Mouse (Mus musculus) frontal cortex, postnatal 36 days (tissue): ENCODE measurements around the gene Lman1l.

Experiments
- DNase-seq, 2 experiments: peaks; one replicate each; pipeline ENCODE4 v3.0.0; 2022; ENCODE audit warnings: low spot score in 2 of 2

Lman1l gene

GRCm38 (mm10) chr9:57620674-57621073 lies at the start of gene Lman1l:
TSS of gene Lman1l (minus strand) at chr9:57620774.
- DNase-seq = no peak

GRCm38 (mm10) chr9:57669566-57669965 lies 49.0 kb upstream of the Lman1l start:
- no peak for DNase-seq

GRCm38 (mm10) chr9:57668277-57668676 lies 47.7 kb upstream of the Lman1l start:
- no peak for DNase-seq

- no peak for DNase-seq
Observed at GRCm38 (mm10) chr9:57667817-57668216, 47.2 kb upstream of the Lman1l start.

- DNase-seq = no peak
Observed at GRCm38 (mm10) chr9:57667136-57667535, 46.6 kb upstream of the Lman1l start.

- DNase-seq = no peak
Observed at GRCm38 (mm10) chr9:57666536-57666935, 46.0 kb upstream of the Lman1l start.

GRCm38 (mm10) chr9:57664616-57665015 lies 44.0 kb upstream of the Lman1l start:
- DNase-seq = no peak

- DNase-seq = no peak
Observed at GRCm38 (mm10) chr9:57661552-57661951, 41.0 kb upstream of the Lman1l start.

- DNase-seq = no peak
Observed at GRCm38 (mm10) chr9:57660501-57660900, 39.9 kb upstream of the Lman1l start.

GRCm38 (mm10) chr9:57659774-57660173 lies 39.2 kb upstream of the Lman1l start:
- DNase-seq = peak; percentile 75 to 78

GRCm38 (mm10) chr9:57658970-57659369 lies 38.4 kb upstream of the Lman1l start:
- DNase-seq = no peak

GRCm38 (mm10) chr9:57657843-57658242 lies 37.3 kb upstream of the Lman1l start:
- DNase-seq = no peak

GRCm38 (mm10) chr9:57656631-57657350 lies 36.2 kb upstream of the Lman1l start:
- DNase-seq = no peak

GRCm38 (mm10) chr9:57655749-57656148 lies 35.2 kb upstream of the Lman1l start:
- DNase-seq = peak; percentile 93

- DNase-seq = no peak
Observed at GRCm38 (mm10) chr9:57654966-57655365, 34.4 kb upstream of the Lman1l start.

GRCm38 (mm10) chr9:57653283-57653682 lies 32.7 kb upstream of the Lman1l start, which contains the start of gene Csk:
TSS of gene Csk (minus strand) at chr9:57653631.
- DNase-seq = no peak

- no peak for DNase-seq
Observed at GRCm38 (mm10) chr9:57652855-57653254, 32.3 kb upstream of the Lman1l start.

- no peak for DNase-seq
Observed at GRCm38 (mm10) chr9:57652351-57652750, 31.8 kb upstream of the Lman1l start.

GRCm38 (mm10) chr9:57650786-57651311 lies 30.3 kb upstream of the Lman1l start:
- no peak for DNase-seq

GRCm38 (mm10) chr9:57650130-57650785 lies 29.7 kb upstream of the Lman1l start:
- no peak for DNase-seq

GRCm38 (mm10) chr9:57647286-57648108 lies 26.9 kb upstream of the Lman1l start:
- DNase-seq = no peak

- no peak for DNase-seq
Observed at GRCm38 (mm10) chr9:57646551-57647103, 26.1 kb upstream of the Lman1l start.
